Mouse (Mus musculus): Measurements from ENCODE around the gene Fignl2. TPM values are rescaled to one million over a fixed set of nuclear protein-coding genes. Genes with fewer than 3 reads are reported as not detected.

The Fignl2 gene
- polyA plus RNA-seq, 1 experiment from 2014 or later: 0.19 TPM

- Histone ChIP-seq H3K9ac (peak overlapping the region; percentile 25), H3K36me3 (no peaks in the 10 kb centered on the region; the same call in 1 of the 2 replicates), H3K27ac (no peak overlapping the region), H3K9me3 (no peaks in the 10 kb centered on the region), H3K27me3 (peaks cover 95% of the 10 kb centered on the region), H3K4me2 (peak overlapping the region; percentile 97), H3K4me3 (peak overlapping the region; percentile 46), H3K4me1 (peaks cover 19% of the 10 kb centered on the region)
- WGBS: under 1% methylated on average over 62 of the region's 77 CpGs
- peak; percentile 36 for ATAC-seq (ENCODE audit: borderline replicate concordance, extremely low read depth, low FRiP score, low TSS enrichment)
Observed at GRCm38 (mm10) chr15:101046527-101047193, 31.7 kb downstream of the Fignl2 start.

DNA sequence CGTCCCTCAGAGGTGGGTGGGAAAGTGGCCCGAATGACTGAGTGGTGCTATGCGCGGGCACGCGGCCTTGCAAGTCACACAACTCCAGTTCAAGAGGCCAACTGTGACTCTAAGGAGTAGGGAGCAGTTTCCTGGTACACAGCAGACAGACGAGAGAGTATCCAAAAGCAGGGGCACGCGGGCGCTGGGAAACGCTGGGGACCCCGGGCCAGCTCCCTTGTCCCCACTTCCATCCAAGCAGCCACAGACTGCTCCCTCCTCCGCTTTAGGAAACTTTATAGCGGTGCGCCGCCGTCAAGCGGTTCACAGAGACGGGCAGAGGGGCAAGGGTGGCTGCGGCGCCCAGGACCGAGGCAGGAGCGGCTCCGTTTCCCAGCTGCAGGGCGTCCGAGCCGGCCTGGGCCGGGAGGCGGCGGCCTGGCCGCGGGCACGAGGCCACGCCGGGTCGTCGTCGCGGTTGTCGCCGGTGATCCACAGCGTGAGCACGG, 32.3 kb downstream of the Fignl2 start:
- Histone ChIP-seq H3K4me2 (peak overlapping the region; percentile 97), H3K9ac (peak overlapping the region; percentile 25), H3K27me3 (peaks cover 94% of the 10 kb centered on the region), H3K4me1 (peaks cover 19% of the 10 kb centered on the region), H3K36me3 (no peaks in the 10 kb centered on the region; the same call in 1 of the 2 replicates), H3K4me3 (peak overlapping the region; percentile 46), H3K27ac (no peak overlapping the region), H3K9me3 (no peaks in the 10 kb centered on the region)
- 3% methylated on average over 43 of the region's 43 CpGs for WGBS
- 0 out of 2 replicates have a peak, but pooled peaks have one; percentile 3 for ATAC-seq (ENCODE audit: borderline replicate concordance, extremely low read depth, low FRiP score, low TSS enrichment)

DNA sequence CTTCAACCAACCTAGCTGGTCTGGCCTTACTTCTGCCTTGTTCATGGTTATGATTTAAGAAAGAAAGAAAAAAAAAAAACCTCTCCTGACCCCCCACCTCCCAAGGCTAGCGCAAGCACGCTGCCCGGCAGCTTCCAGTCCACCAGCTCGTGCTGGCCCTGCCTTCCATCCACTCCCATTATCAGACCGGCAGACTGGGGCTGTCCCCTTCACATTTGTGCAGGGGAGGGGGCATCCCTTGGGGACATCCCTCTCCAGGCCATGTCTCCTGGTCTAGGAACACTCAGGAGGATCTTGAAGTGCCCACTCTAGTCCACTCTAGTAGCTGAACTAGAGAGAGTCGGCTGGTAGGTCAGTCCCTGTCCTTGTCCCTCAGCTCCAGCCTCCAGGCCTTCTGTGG, 33.8 kb downstream of the Fignl2 start:
- no peak overlapping the region for H3K4me2 ChIP-seq
- no peaks in the 10 kb centered on the region; the same call in 1 of the 2 replicates for H3K36me3 ChIP-seq
- ATAC-seq (ENCODE audit: borderline replicate concordance, extremely low read depth, low FRiP score, low TSS enrichment): no peak
- WGBS: 30% methylated on average over 6 of the region's 6 CpGs
- no peaks in the 10 kb centered on the region for H3K9me3 ChIP-seq
- H3K4me3 ChIP-seq: no peak overlapping the region
- H3K9ac ChIP-seq: no peak overlapping the region
- peaks cover 26% of the 10 kb centered on the region for H3K4me1 ChIP-seq
- peaks cover 96% of the 10 kb centered on the region for H3K27me3 ChIP-seq
- no peak overlapping the region for H3K27ac ChIP-seq

DNA sequence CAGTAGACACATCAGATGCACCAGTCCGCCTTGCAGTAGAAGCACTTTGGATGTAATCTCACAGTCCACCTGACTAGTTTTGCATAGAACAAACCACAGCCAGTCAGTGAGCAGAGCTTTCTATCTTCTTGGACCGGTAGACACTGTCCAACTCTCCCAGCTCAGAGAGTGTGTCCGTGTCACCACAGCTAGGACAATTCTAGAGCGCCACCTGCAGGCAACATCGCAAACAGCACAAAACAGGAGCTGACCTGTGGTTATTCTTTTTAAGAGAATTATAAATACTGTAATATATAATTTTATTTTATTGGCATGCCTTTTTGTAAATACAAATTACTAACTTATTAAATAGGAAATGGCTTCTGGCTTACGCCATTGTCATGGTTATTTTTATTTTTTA, 35.8 kb downstream of the Fignl2 start:
- peaks cover 94% of the 10 kb centered on the region for H3K27me3 ChIP-seq
- no peaks in the 10 kb centered on the region for H3K9me3 ChIP-seq
- no peak overlapping the region for H3K27ac ChIP-seq
- no peak overlapping the region for H3K4me3 ChIP-seq
- ATAC-seq (ENCODE audit: borderline replicate concordance, extremely low read depth, low FRiP score, low TSS enrichment): no peak
- peaks cover 26% of the 10 kb centered on the region for H3K4me1 ChIP-seq
- H3K9ac ChIP-seq: no peak overlapping the region
- 23% methylated on average over 6 of the region's 6 CpGs for WGBS
- no peak overlapping the region for H3K4me2 ChIP-seq
- no peaks in the 10 kb centered on the region for H3K36me3 ChIP-seq

DNA sequence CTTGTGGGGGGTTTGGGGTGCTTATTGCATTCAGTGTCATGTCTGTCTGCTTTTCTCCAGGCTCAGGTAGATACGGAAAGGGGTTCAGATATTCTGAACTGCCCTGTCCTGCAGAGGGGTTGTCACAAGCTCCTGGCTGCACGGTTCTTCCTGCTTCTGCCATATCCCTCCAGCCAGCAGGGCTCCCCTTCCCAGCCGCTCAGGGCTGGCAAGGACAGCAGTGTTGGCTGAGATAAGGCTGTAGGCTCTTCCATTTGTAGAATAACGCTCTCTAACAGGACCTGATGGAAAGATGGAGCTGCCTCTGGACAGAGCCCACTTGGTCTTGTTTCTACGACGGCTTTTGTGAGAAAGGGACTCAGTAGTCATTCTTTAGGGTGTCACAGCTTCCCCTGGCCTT, 36.4 kb downstream of the Fignl2 start:
- H3K27me3 ChIP-seq: peaks cover 88% of the 10 kb centered on the region
- no peak overlapping the region for H3K27ac ChIP-seq
- no peak overlapping the region for H3K4me3 ChIP-seq
- H3K9ac ChIP-seq: no peak overlapping the region
- no peaks in the 10 kb centered on the region for H3K9me3 ChIP-seq
- no peak for ATAC-seq (ENCODE audit: borderline replicate concordance, extremely low read depth, low FRiP score, low TSS enrichment)
- 54% methylated on average over 6 of the region's 6 CpGs for WGBS
- H3K4me1 ChIP-seq: peaks cover 20% of the 10 kb centered on the region
- H3K36me3 ChIP-seq: no peaks in the 10 kb centered on the region
- H3K4me2 ChIP-seq: no peak overlapping the region

GRCm38 (mm10) chr15:101039651-101040050, 38.7 kb downstream of the Fignl2 start:
- Histone ChIP-seq H3K27me3 (peaks cover 65% of the 10 kb centered on the region), H3K9ac (no peak overlapping the region), H3K36me3 (no peaks in the 10 kb centered on the region), H3K27ac (no peak overlapping the region), H3K4me3 (no peak overlapping the region), H3K4me1 (peaks cover 7% of the 10 kb centered on the region; the same call in 1 of the 2 replicates), H3K9me3 (no peaks in the 10 kb centered on the region), H3K4me2 (no peak overlapping the region)
- no peak for ATAC-seq (ENCODE audit: borderline replicate concordance, extremely low read depth, low FRiP score, low TSS enrichment)
- 48% methylated on average over 17 of the region's 17 CpGs for WGBS

- no peak overlapping the region for H3K9ac ChIP-seq
- no peak overlapping the region for H3K4me3 ChIP-seq
- no peaks in the 10 kb centered on the region for H3K4me1 ChIP-seq
- no peak overlapping the region for H3K27ac ChIP-seq
- H3K4me2 ChIP-seq: no peak overlapping the region
- peaks cover 22% of the 10 kb centered on the region for H3K27me3 ChIP-seq
- WGBS: 58% methylated on average over 2 of the region's 2 CpGs
- H3K9me3 ChIP-seq: no peaks in the 10 kb centered on the region
- H3K36me3 ChIP-seq: no peaks in the 10 kb centered on the region
- ATAC-seq (ENCODE audit: borderline replicate concordance, extremely low read depth, low FRiP score, low TSS enrichment): no peak
Observed at GRCm38 (mm10) chr15:101028960-101029359, 49.4 kb downstream of the Fignl2 start.

DNA sequence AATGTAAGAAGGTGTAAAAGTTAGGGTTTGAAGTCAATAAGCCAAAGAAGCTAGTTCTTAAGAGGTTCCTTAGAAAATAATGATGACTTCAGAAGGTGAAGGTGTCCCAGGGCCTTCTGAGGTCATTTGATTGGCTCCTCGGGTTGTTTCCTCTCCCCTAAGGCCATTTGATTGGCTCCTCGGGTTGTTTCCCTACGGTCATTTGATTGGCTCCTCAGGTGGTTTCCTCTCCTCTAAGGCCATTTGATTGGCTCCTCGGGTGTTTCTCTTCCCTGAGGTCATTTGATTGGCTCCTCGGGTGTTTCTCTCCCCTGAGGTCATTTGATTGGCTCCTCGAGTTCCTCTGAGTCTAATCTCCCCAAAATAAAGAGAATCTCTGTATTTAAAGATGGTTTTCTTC, 67.0 kb downstream of the Fignl2 start:
- whole genome bisulfite sequencing: 78% methylated on average over 6 of the region's 6 CpGs
- Histone ChIP-seq H3K27ac (no peak overlapping the region), H3K9me3 (no peaks in the 10 kb centered on the region; the same call in 1 of the 2 replicates), H3K9ac (no peak overlapping the region), H3K36me3 (no peaks in the 10 kb centered on the region), H3K4me3 (no peak overlapping the region), H3K27me3 (peaks cover 13% of the 10 kb centered on the region), H3K4me2 (no peak overlapping the region), H3K4me1 (peaks cover 21% of the 10 kb centered on the region)
- no peak for ATAC-seq (ENCODE audit: borderline replicate concordance, extremely low read depth, low FRiP score, low TSS enrichment)

GRCm38 (mm10) chr15:101008386-101009010, 69.9 kb downstream of the Fignl2 start:
- no peaks in the 10 kb centered on the region; the same call in 1 of the 2 replicates for H3K9me3 ChIP-seq
- no peak overlapping the region for H3K4me3 ChIP-seq
- H3K9ac ChIP-seq: no peak overlapping the region
- no peaks in the 10 kb centered on the region for H3K36me3 ChIP-seq
- peaks cover 21% of the 10 kb centered on the region for H3K27me3 ChIP-seq
- H3K27ac ChIP-seq: no peak overlapping the region
- H3K4me1 ChIP-seq: peaks cover 21% of the 10 kb centered on the region
- peak overlapping the region; percentile 29; the same call in 1 of the 2 replicates for H3K4me2 ChIP-seq
- ATAC-seq (ENCODE audit: borderline replicate concordance, extremely low read depth, low FRiP score, low TSS enrichment): peak; percentile 17; the same call in 1 of the 2 replicates
- whole genome bisulfite sequencing: 49% methylated on average over 14 of the region's 14 CpGs

- H3K9me3 ChIP-seq: no peaks in the 10 kb centered on the region; the same call in 1 of the 2 replicates
- peak overlapping the region; percentile 63; the same call in 1 of the 2 replicates for H3K4me2 ChIP-seq
- H3K4me3 ChIP-seq: no peak overlapping the region
- H3K4me1 ChIP-seq: peaks cover 21% of the 10 kb centered on the region
- peaks cover 19% of the 10 kb centered on the region for H3K27me3 ChIP-seq
- no peak overlapping the region for H3K9ac ChIP-seq
- no peaks in the 10 kb centered on the region for H3K36me3 ChIP-seq
- ATAC-seq (ENCODE audit: borderline replicate concordance, extremely low read depth, low FRiP score, low TSS enrichment): no peak
- WGBS: 72% methylated on average over 7 of the region's 7 CpGs
- H3K27ac ChIP-seq: no peak overlapping the region
Observed at GRCm38 (mm10) chr15:101007236-101007635, 71.1 kb downstream of the Fignl2 start.

GRCm38 (mm10) chr15:101006251-101007040, 71.9 kb downstream of the Fignl2 start:
- Histone ChIP-seq H3K4me1 (peaks cover 21% of the 10 kb centered on the region), H3K9me3 (no peaks in the 10 kb centered on the region; the same call in 1 of the 2 replicates), H3K27ac (no peak overlapping the region), H3K36me3 (no peaks in the 10 kb centered on the region), H3K9ac (peak overlapping the region; percentile 32; the same call in 1 of the 2 replicates), H3K27me3 (peaks cover 17% of the 10 kb centered on the region), H3K4me3 (peak overlapping the region; percentile 43), H3K4me2 (peak overlapping the region; percentile 63)
- ATAC-seq (ENCODE audit: borderline replicate concordance, extremely low read depth, low FRiP score, low TSS enrichment): peak; percentile 84
- 13% methylated on average over 14 of the region's 15 CpGs for WGBS

Data from lung, embryonic 15.5 days (tissue).